Mouse (Mus musculus) mammary gland, adult 2 months (tissue): ENCODE results near the gene Gzme. TPM values are rescaled to one million over a fixed set of nuclear protein-coding genes. Genes with fewer than 3 reads are reported as not detected.

Source experiments
- polyA plus RNA-seq: library from polyadenylated mRNA; depleted of rRNA; stranded (reverse); fragments of >200 nt; gene quantifications from 2 replicates; pipeline ENCODE4 v1.2.3, GENCODE M21; 2012; ENCODE audit warnings: low replicate concordance; rRNA removed

Gene Gzme
- not detected in 2 replicates for polyA plus RNA-seq

DNA sequence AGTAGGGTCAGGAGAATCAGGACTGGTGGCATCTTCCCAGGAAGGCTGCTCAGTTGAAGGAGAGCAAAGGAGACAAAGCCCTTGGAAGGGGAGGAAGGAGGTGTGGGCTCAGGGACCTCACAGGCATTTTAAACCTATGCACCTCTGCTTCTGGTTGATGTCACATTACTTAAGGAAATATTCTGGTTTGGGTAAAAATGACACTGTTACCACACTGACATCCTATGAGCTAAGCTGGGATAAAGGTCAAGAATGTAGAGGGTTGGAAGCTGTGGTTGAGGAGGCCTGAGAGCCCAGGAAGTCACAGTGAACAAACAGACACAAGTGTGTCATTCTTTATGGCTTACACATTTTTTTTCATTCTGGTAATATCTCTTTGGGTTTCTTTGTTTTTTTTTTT, at the start of gene Gzme:
Gene Gzme (minus strand): TSS at position 101 of the 400 bp plus-strand sequence.

DNA sequence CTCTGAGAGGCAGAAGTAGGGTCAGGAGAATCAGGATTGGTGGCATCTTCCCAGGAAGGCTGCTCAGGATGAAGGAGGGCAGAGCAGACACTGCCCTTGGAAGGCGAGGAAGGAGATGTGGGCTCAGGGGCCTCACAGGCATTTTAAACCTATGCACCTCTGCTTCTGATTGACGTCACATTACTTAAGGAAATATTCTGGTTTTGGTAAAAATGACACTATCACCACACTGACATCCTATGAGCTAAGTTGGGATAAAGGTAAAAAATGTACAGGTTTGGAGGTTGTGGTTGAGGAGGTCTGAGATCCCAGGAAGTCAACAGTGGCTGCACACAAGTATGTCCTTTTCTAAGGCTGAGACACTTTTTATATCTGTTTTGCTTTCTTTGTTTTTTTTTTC, 39.1 kb upstream of the Gzme start, which contains the start of gene Gzmg:
Gene Gzmg (minus strand): TSS at position 101 of the 400 bp plus-strand sequence.

GRCm38 (mm10) chr14:56132508-56132907, 12.1 kb upstream of the Gzme start, which contains the start of gene Gzmd:
TSS of gene Gzmd (minus strand) at chr14:56132608.

DNA sequence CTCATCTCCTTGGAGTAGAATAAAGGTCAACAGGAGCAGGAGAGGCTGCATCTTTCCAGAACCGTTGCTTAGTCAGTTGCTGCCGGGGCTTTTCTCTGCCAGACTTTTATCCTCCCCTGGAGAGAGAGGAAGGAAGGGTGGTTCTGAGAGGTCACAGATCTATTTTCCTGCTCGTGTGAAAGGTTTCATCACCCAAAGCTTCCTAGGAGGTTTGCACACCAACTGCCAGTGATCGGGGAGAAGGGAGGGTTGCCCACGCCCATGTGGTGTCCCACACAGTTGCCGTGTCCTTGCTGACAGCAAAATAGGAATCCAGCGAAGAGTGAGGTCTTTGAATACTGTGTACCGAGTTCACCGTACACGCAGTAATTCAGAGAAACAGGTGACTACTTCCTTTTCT, 18.0 kb downstream of the Gzme start, which contains the start of gene Ctsg:
Gene Ctsg (minus strand): TSS at position 189 of the 400 bp plus-strand sequence.

GRCm38 (mm10) chr14:56085167-56085566, 35.3 kb downstream of the Gzme start, which contains the start of gene Mcpt8:
TSS of gene Mcpt8 (minus strand) at chr14:56085273.

Other genes starting within 250 kb of the Gzme start
- gene Cbln3, start 236.2 kb downstream of the Gzme start, polyA plus RNA-seq: 0.26 and 0.33 TPM in 2 replicates
- gene Khnyn, start 235.7 kb downstream of the Gzme start, polyA plus RNA-seq: 24.4 and 25.2 TPM in 2 replicates
- 48.0 and 73.6 TPM in 2 replicates for gene Sdr39u1, start 220.3 kb downstream of the Gzme start, polyA plus RNA-seq
- gene Cma1, start 175.9 kb downstream of the Gzme start, polyA plus RNA-seq: 17.9 and 42.7 TPM in 2 replicates
- not detected in 2 replicates for gene Cma2, start 169.6 kb downstream of the Gzme start, polyA plus RNA-seq
- 0.11 TPM in 1 of 2 replicates, not detected in the other for gene Mcpt1, start 102.7 kb downstream of the Gzme start, polyA plus RNA-seq
- gene Mcpt9, start 90.1 kb downstream of the Gzme start, polyA plus RNA-seq: not detected in 2 replicates
- not detected in 2 replicates for gene Mcpt2, start 78.6 kb downstream of the Gzme start, polyA plus RNA-seq
- gene Mcpt4, start 58.3 kb downstream of the Gzme start, polyA plus RNA-seq: 25.7 and 57.6 TPM in 2 replicates
- gene Mcpt8, start 35.4 kb downstream of the Gzme start, polyA plus RNA-seq: not detected in 2 replicates
- gene Ctsg, start 18.1 kb downstream of the Gzme start, polyA plus RNA-seq: 0.20 and 0.32 TPM in 2 replicates
- gene Gzmd, start 12.0 kb upstream of the Gzme start, polyA plus RNA-seq: not detected in 2 replicates
- not detected in 2 replicates for gene Gzmg, start 39.0 kb upstream of the Gzme start, polyA plus RNA-seq
- not detected in 2 replicates for gene Gzmn, start 54.0 kb upstream of the Gzme start, polyA plus RNA-seq
- gene Gzmf, start 90.8 kb upstream of the Gzme start, polyA plus RNA-seq: not detected in 2 replicates
- 0.46 and 1.0 TPM in 2 replicates for gene Gzmc, start 114.0 kb upstream of the Gzme start, polyA plus RNA-seq
- 1.1 and 2.3 TPM in 2 replicates for gene Gzmb, start 141.6 kb upstream of the Gzme start, polyA plus RNA-seq
- 0.20 TPM in 1 of 2 replicates, not detected in the other for gene Atp12a, start 244.4 kb upstream of the Gzme start, polyA plus RNA-seq